Mouse (Mus musculus) cortical plate, adult 2 months (tissue): ENCODE measurements around the gene Capn11.

Source experiments
- CTCF ChIP-seq: fragments of 200-500 bp; IDR thresholded peaks from 2 replicates; pipeline ENCODE4 v1.5.1; 2011; ENCODE audit warnings: mild to moderate bottlenecking, control low read depth, low read length; ENCODE audit not compliant: insufficient read depth; ENCODE audit errors: extremely low read depth
- POLR2A ChIP-seq: fragments of 200-500 bp; IDR thresholded peaks from 2 replicates; pipeline ENCODE4 v1.6.1; 2011; ENCODE audit warnings: mild to moderate bottlenecking, low read length, control low read depth; ENCODE audit not compliant: insufficient read depth; ENCODE audit errors: extremely low read depth

- no peak for TF ChIP-seq CTCF
- TF ChIP-seq POLR2A = no peak
These were observed 40.2 kb downstream of the Capn11 start for GRCm38 (mm10) chr17:45618941-45619385.
